Mouse (Mus musculus) liver, embryonic 11.5 days (tissue): ENCODE measurements around the gene Vgll4. TPM values are rescaled to one million over a fixed set of nuclear protein-coding genes. Genes with fewer than 3 reads are reported as not detected.

ENCODE experiments used
- ATAC-seq: fragments of 200-750 bp; cut with Nextera tagmentation; replicated peaks from 2 replicates; pipeline ENCODE4 v1.8.0; 2017; ENCODE audit warnings: moderate number of reproducible peaks, mild to moderate bottlenecking, moderate TSS enrichment, moderate library complexity; ENCODE audit not compliant: low FRiP score
- DNase-seq: peaks from one replicate; pipeline ENCODE4 v3.0.0-alpha.2; 2017; ENCODE audit warnings: low spot score
- H3K27ac ChIP-seq: fragments of 300-500 bp; sonication (generic); 2 replicates; pipeline ENCODE4 v1.5.1; 2014; ENCODE audit warnings: mild to moderate bottlenecking, low read depth, low read length, control low read depth
- H3K27me3 ChIP-seq: fragments of 300-500 bp; sonication (generic); replicated peaks from 2 replicates; pipeline ENCODE4 v1.6.1; 2014; ENCODE audit warnings: low read length, mixed read lengths; ENCODE audit not compliant: control insufficient read depth, insufficient read depth
- H3K36me3 ChIP-seq: fragments of 300-500 bp; sonication (generic); 2 replicates; pipeline ENCODE4 v1.6.1; 2014; ENCODE audit warnings: mild to moderate bottlenecking, low read length, moderate library complexity, mixed read lengths; ENCODE audit not compliant: control insufficient read depth, insufficient read depth
- H3K4me1 ChIP-seq: fragments of 300-500 bp; sonication (generic); replicated peaks from 2 replicates; pipeline ENCODE4 v1.6.1; 2014; ENCODE audit warnings: low read length, mixed read lengths; ENCODE audit not compliant: control insufficient read depth, insufficient read depth
- H3K4me2 ChIP-seq: fragments of 300-500 bp; sonication (generic); 2 replicates; pipeline ENCODE4 v1.6.1; 2014; ENCODE audit warnings: mild to moderate bottlenecking, control low read depth, moderate library complexity
- H3K4me3 ChIP-seq: fragments of 300-500 bp; sonication (generic); 2 replicates; pipeline ENCODE4 v1.5.1; 2014; ENCODE audit warnings: low read depth, low read length, control low read depth
- H3K9ac ChIP-seq: fragments of 300-500 bp; sonication (generic); 2 replicates; pipeline ENCODE4 v1.6.1; 2014; ENCODE audit warnings: low read depth, low read length, control low read depth
- H3K9me3 ChIP-seq: fragments of 300-500 bp; sonication (generic); 2 replicates; pipeline ENCODE4 v1.6.1; 2016; ENCODE audit warnings: low read length, inconsistent platforms, mixed read lengths; ENCODE audit not compliant: control insufficient read depth
- WGBS: fragments of 180-500 bp; shearing (Covaris S2); extraction: QIAGEN DNeasy Blood & Tissue Kit; methylation state at CpG from one replicate; pipeline ENCODE4 v1.1.7; 2014; 5-methylcytosine and 5-hydroxymethylcytosine counted together
- polyA plus RNA-seq: library from polyadenylated mRNA; unstranded; fragments of >200 nt; fragmentation: Nextera tagmentation; extraction: Ambion mirVana; gene quantifications from 2 replicates; pipeline ENCODE4 v1.2.1, GENCODE M21; 2014

Gene Vgll4
- polyA plus RNA-seq, 1 experiment from 2014 or later: 37.8 TPM

DNA sequence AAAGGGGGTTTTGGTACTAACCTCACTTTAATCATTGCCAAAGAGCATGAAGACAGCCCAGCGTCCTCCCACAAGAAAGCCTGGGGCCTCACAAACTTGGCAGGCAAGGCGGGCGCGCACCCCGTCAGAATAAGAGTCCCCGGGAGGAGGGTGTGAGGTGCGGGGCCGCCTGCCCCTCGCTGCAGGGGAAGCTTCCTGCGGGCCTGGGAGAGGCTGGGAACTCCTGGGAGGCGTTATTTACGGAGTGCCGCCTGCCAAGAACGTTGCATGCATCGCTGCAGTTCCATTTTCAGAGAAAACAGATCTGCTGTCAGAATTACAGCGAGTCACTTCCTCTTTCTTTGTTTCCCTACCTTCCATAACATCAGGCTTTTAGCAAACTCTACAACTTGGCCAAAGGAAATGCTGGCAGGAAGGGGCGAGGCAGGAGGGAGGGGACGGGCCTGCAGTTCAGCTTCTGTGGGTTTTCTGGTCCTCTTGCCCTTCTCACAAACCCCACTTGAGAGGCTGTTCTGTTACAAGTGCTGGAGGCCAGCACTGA is 94.7 kb downstream of the Vgll4 start:
- WGBS: 0% methylated on average over 18 of the region's 18 CpGs
- peak overlapping the region; percentile 61 for H3K4me3 ChIP-seq
- peak overlapping the region; percentile 77 for H3K9ac ChIP-seq
- no peaks in the 10 kb centered on the region for H3K9me3 ChIP-seq
- no peaks in the 10 kb centered on the region for H3K36me3 ChIP-seq
- no peaks in the 10 kb centered on the region for H3K27me3 ChIP-seq
- peak overlapping the region; percentile 89 for H3K27ac ChIP-seq
- DNase-seq: peak; percentile 88
- peak overlapping the region; percentile 96 for H3K4me2 ChIP-seq
- H3K4me1 ChIP-seq: peaks cover 70% of the 10 kb centered on the region
- ATAC-seq: peak; percentile 78

- Histone ChIP-seq H3K9ac (peak overlapping the region; percentile 77), H3K27ac (peak overlapping the region; percentile 89), H3K9me3 (no peaks in the 10 kb centered on the region), H3K4me2 (peak overlapping the region; percentile 96), H3K36me3 (no peaks in the 10 kb centered on the region), H3K4me1 (peaks cover 67% of the 10 kb centered on the region), H3K27me3 (no peaks in the 10 kb centered on the region), H3K4me3 (peak overlapping the region; percentile 61)
- ATAC-seq (peak; percentile 48), DNase-seq (peak; percentile 54)
- WGBS: 13% methylated on average over 19 of the region's 19 CpGs
These were observed 95.5 kb downstream of the Vgll4 start for GRCm38 (mm10) chr6:114874138-114874928.

DNA sequence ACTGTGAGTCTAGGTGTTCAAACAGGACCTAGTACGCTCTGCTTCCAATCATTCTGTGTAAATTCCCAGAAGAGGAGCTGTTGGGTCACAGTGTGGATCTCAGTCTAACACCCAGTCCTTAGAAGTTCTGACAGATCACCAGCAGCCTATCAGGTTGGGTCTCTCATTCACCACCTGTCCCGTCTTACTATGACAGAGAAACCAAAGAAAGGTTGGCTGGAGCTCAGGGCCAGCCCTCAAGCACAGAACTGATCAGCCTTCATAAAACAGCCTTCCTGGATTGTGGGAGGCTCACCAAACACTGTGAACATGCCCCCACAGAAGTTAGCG is 96.0 kb downstream of the Vgll4 start:
- Histone ChIP-seq H3K4me1 (peaks cover 64% of the 10 kb centered on the region), H3K9ac (peak overlapping the region; percentile 77), H3K27me3 (no peaks in the 10 kb centered on the region), H3K4me3 (peak overlapping the region; percentile 61), H3K27ac (peak overlapping the region; percentile 89), H3K9me3 (no peaks in the 10 kb centered on the region), H3K4me2 (peak overlapping the region; percentile 96), H3K36me3 (no peaks in the 10 kb centered on the region)
- 66% methylated on average over 3 of the region's 3 CpGs for WGBS
- no peak for ATAC-seq
- DNase-seq: no peak

- DNase-seq (no peak), ATAC-seq (no peak)
- H3K9ac ChIP-seq: no peak overlapping the region
- no peaks in the 10 kb centered on the region for H3K27me3 ChIP-seq
- no peaks in the 10 kb centered on the region for H3K36me3 ChIP-seq
- H3K4me1 ChIP-seq: peaks cover 41% of the 10 kb centered on the region
- 89% methylated on average over 14 of the region's 14 CpGs for WGBS
- H3K27ac ChIP-seq: no peak overlapping the region
- H3K9me3 ChIP-seq: no peaks in the 10 kb centered on the region
- no peak overlapping the region for H3K4me2 ChIP-seq
- H3K4me3 ChIP-seq: no peak overlapping the region
These were observed 98.7 kb downstream of the Vgll4 start for GRCm38 (mm10) chr6:114871010-114871660.

DNA sequence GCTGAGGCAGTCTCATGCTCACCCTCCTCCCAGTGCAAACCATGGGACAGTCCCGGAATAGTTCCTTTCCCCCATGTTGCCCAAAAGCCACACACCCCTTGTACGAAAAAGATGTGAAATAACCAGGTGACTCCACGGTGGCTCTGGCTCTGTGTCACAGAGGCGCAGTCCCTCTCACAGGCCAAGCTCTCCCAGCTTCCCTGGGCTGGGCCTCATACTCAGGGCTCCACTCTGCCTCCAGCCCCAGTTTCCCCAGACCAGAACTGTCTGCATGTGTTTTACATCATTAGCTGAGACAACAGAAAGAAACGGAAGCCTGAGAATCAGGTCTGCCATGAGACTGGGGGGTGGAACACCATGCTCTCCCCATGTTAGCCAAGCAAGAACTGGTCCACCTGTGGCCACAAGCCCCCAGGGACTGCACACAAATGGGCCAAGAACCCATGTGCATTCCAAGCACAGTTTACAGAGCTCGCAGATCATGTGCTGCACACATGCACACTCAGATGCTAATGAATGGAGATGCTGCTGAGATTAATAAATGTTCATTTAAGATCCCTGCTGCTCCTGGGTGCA is 100.2 kb downstream of the Vgll4 start:
- H3K9me3 ChIP-seq: no peaks in the 10 kb centered on the region
- H3K27me3 ChIP-seq: no peaks in the 10 kb centered on the region
- H3K27ac ChIP-seq: no peak overlapping the region
- WGBS: 84% methylated on average over 6 of the region's 6 CpGs
- no peak overlapping the region for H3K9ac ChIP-seq
- no peaks in the 10 kb centered on the region for H3K36me3 ChIP-seq
- no peak for ATAC-seq
- H3K4me3 ChIP-seq: no peak overlapping the region
- no peak for DNase-seq
- peaks cover 29% of the 10 kb centered on the region for H3K4me1 ChIP-seq
- H3K4me2 ChIP-seq: no peak overlapping the region

DNA sequence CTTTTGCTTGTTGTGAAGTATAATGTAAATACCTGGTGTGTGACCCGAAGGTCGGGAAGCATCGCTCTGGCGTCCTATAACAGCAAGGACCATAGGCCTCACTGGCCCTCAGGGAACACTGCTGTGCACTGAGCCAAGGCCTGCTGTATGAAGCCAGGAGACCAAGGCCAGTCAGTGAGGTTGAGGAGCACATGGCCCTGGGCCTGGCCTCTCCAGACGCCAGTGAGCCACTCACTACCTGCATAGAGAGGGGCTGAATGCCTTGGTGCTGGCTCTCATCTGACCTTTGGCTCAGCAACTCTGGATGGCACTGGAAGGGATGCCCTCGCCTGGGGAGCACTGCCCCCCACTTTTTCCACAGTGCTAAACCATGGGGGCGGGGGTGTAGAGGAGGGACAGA is 101.1 kb downstream of the Vgll4 start:
- H3K9ac ChIP-seq: no peak overlapping the region
- WGBS: 90% methylated on average over 7 of the region's 7 CpGs

GRCm38 (mm10) chr6:114866619-114867018 is 103.2 kb downstream of the Vgll4 start:
- Histone ChIP-seq H3K4me1 (0 out of 2 replicates have a peak, but pooled peaks cover 8% of the 10 kb centered on the region), H3K9ac (no peak overlapping the region), H3K4me3 (no peak overlapping the region), H3K27me3 (no peaks in the 10 kb centered on the region), H3K9me3 (no peaks in the 10 kb centered on the region), H3K4me2 (no peak overlapping the region), H3K27ac (no peak overlapping the region), H3K36me3 (peaks cover 5% of the 10 kb centered on the region)
- 65% methylated on average over 4 of the region's 4 CpGs for WGBS
- no peak for DNase-seq
- ATAC-seq: no peak

More for the DNA sequence above, 101.1 kb downstream of the Vgll4 start:
- Histone ChIP-seq H3K27me3 (no peaks in the 10 kb centered on the region), H3K9me3 (no peaks in the 10 kb centered on the region), H3K36me3 (no peaks in the 10 kb centered on the region), H3K4me3 (no peak overlapping the region), H3K4me1 (peaks cover 20% of the 10 kb centered on the region), H3K4me2 (no peak overlapping the region), H3K27ac (no peak overlapping the region)
- DNase-seq (no peak), ATAC-seq (no peak)

GRCm38 (mm10) chr6:114866078-114866477 is 103.7 kb downstream of the Vgll4 start:
- H3K9me3 ChIP-seq: no peaks in the 10 kb centered on the region
- 0 out of 2 replicates have a peak, but pooled peaks cover 8% of the 10 kb centered on the region for H3K4me1 ChIP-seq
- H3K36me3 ChIP-seq: peaks cover 6% of the 10 kb centered on the region
- H3K9ac ChIP-seq: no peak overlapping the region
- DNase-seq (no peak), ATAC-seq (no peak)
- H3K27me3 ChIP-seq: no peaks in the 10 kb centered on the region
- no peak overlapping the region for H3K4me3 ChIP-seq
- no peak overlapping the region for H3K4me2 ChIP-seq
- 71% methylated on average over 3 of the region's 3 CpGs for WGBS
- no peak overlapping the region for H3K27ac ChIP-seq
